Mouse (Mus musculus): ENCODE data around the gene Ethe1. TPM values are rescaled to one million over a fixed set of nuclear protein-coding genes. Genes with fewer than 3 reads are reported as not detected.

The Ethe1 gene
- total and polyA plus RNA-seq, 3 experiments: 21.0 to 33.3 TPM; not detected in 1

GRCm38 (mm10) chr7:24571071-24571470 lies 16.3 kb upstream of the Ethe1 start:
- Histone ChIP-seq H3K36me3 (ENCODE audit: control insufficient read depth in 1 of 2, insufficient read depth in 2 of 2, low read length in 2 of 2) (peaks cover 0 to 3% of the 10 kb centered on the region in 2 experiments; a peak in 1 of 4 replicates), H3K4me3 (ENCODE audit: control insufficient read depth in 1 of 2, insufficient read depth in 1 of 2, low read depth in 2 of 2, low read length in 2 of 2) (no peak overlapping the region), H3K9ac (ENCODE audit: control insufficient read depth, low read depth, low read length, poor library complexity, severe bottlenecking) (no peak overlapping the region), H3K4me1 (ENCODE audit: control insufficient read depth in 1 of 2, insufficient read depth in 2 of 2, low read length in 2 of 2) (no peaks in the 10 kb centered on the region), H3K9me3 (replicated peaks; ENCODE audit: insufficient read depth, low read length) (no peaks in the 10 kb centered on the region), H3K79me2 (ENCODE audit: control insufficient read depth, insufficient read depth, low read length, poor library complexity) (no peaks in the 10 kb centered on the region), H3K27me3 (ENCODE audit: control insufficient read depth in 1 of 2, insufficient read depth in 2 of 2, low read length in 2 of 2) (no peaks in the 10 kb centered on the region), H3K27ac (ENCODE audit: control insufficient read depth, low read depth, low read length) (no peak overlapping the region)
- no peak for DNase-seq (ENCODE audit: low read depth, low spot score)
- TF ChIP-seq RAD21 (IDR thresholded peaks at IDR 0.05; ENCODE audit: low read depth, low read length) (no peak), NRF1 (IDR thresholded peaks at IDR 0.05; ENCODE audit: insufficient read depth, low read depth, low read length, poor library complexity, severe bottlenecking) (no peak), E2F4 (IDR thresholded peaks at IDR 0.05; ENCODE audit: borderline replicate concordance, low read depth, low read length) (no peak), ETS1 (IDR thresholded peaks at IDR 0.05; ENCODE audit: low read depth, low read length) (no peak), POLR2A (IDR thresholded peaks at IDR 0.05; ENCODE audit: control insufficient read depth in 1 of 2, insufficient read depth in 1 of 2, low read depth in 1 of 2, low read length in 2 of 2, poor library complexity in 1 of 2) (no peak), USF2 (IDR thresholded peaks at IDR 0.05; ENCODE audit: borderline replicate concordance in 1 of 2, insufficient read depth in 1 of 2, low read depth in 1 of 2, low read length in 2 of 2) (no peak), UBTF (IDR thresholded peaks at IDR 0.05; ENCODE audit: borderline replicate concordance, insufficient read depth, low read depth, low read length) (no peak), NELFE (IDR thresholded peaks at IDR 0.05; ENCODE audit: low read depth, low read length) (no peak), SMC3 (IDR thresholded peaks at IDR 0.05; ENCODE audit: low read depth, low read length) (no peak), TBP (IDR thresholded peaks at IDR 0.05; ENCODE audit: low read depth, low read length) (no peak), ZMIZ1 (IDR thresholded peaks at IDR 0.05; ENCODE audit: low read depth, low read length) (no peak), CHD1 (IDR thresholded peaks at IDR 0.05; ENCODE audit: low read depth, low read length) (no peak)

- Histone ChIP-seq H3K27ac (ENCODE audit: control insufficient read depth, low read depth, low read length) (no peak overlapping the region), H3K9ac (ENCODE audit: control insufficient read depth, low read depth, low read length, poor library complexity, severe bottlenecking) (no peak overlapping the region), H3K79me2 (ENCODE audit: control insufficient read depth, insufficient read depth, low read length, poor library complexity) (no peaks in the 10 kb centered on the region), H3K36me3 (ENCODE audit: control insufficient read depth in 1 of 2, insufficient read depth in 2 of 2, low read length in 2 of 2) (no peaks in the 10 kb centered on the region), H3K27me3 (ENCODE audit: control insufficient read depth in 1 of 2, insufficient read depth in 2 of 2, low read length in 2 of 2) (no peaks in the 10 kb centered on the region), H3K9me3 (replicated peaks; ENCODE audit: insufficient read depth, low read length) (no peaks in the 10 kb centered on the region), H3K4me1 (ENCODE audit: control insufficient read depth in 1 of 2, insufficient read depth in 2 of 2, low read length in 2 of 2) (no peaks in the 10 kb centered on the region), H3K4me3 (ENCODE audit: control insufficient read depth in 1 of 2, insufficient read depth in 1 of 2, low read depth in 2 of 2, low read length in 2 of 2) (no peak overlapping the region)
- TF ChIP-seq RAD21 (IDR thresholded peaks at IDR 0.05; ENCODE audit: low read depth, low read length): peak; percentile 47
- peak; percentile 47 for TF ChIP-seq SMC3 (IDR thresholded peaks at IDR 0.05; ENCODE audit: low read depth, low read length)
- peak; percentile 37 to 69 (median 63); a peak in 5 of 6 replicates for TF ChIP-seq CTCF (IDR thresholded peaks at IDR 0.05 in 2 of 3, conservative IDR thresholded peaks at IDR 0.05 in 1 of 3; ENCODE audit: control insufficient read depth in 1 of 3, insufficient read depth in 1 of 3, low read depth in 2 of 3, low read length in 3 of 3, poor library complexity in 1 of 3, severe bottlenecking in 1 of 3)
- TF ChIP-seq ZMIZ1 (IDR thresholded peaks at IDR 0.05; ENCODE audit: low read depth, low read length): no peak
- DNase-seq (ENCODE audit: low read depth, low spot score): peak; percentile 57
Observed at GRCm38 (mm10) chr7:24572455-24572854, 14.9 kb upstream of the Ethe1 start.

- no peak overlapping the region for H3K9ac ChIP-seq (ENCODE audit: control insufficient read depth, low read depth, low read length, poor library complexity, severe bottlenecking)
- H3K27ac ChIP-seq (ENCODE audit: control insufficient read depth, low read depth, low read length): no peak overlapping the region
- H3K4me3 ChIP-seq (ENCODE audit: control insufficient read depth in 1 of 2, insufficient read depth in 1 of 2, low read depth in 2 of 2, low read length in 2 of 2): no peak overlapping the region
- H3K9me3 ChIP-seq (replicated peaks; ENCODE audit: insufficient read depth, low read length): no peaks in the 10 kb centered on the region
- no peaks in the 10 kb centered on the region for H3K27me3 ChIP-seq (ENCODE audit: control insufficient read depth in 1 of 2, insufficient read depth in 2 of 2, low read length in 2 of 2)
- H3K79me2 ChIP-seq (ENCODE audit: control insufficient read depth, insufficient read depth, low read length, poor library complexity): no peaks in the 10 kb centered on the region; the same call in 1 of the 2 replicates
- no peaks in the 10 kb centered on the region for H3K4me1 ChIP-seq (ENCODE audit: control insufficient read depth in 1 of 2, insufficient read depth in 2 of 2, low read length in 2 of 2)
- H3K36me3 ChIP-seq (ENCODE audit: control insufficient read depth in 1 of 2, insufficient read depth in 2 of 2, low read length in 2 of 2): no peaks in the 10 kb centered on the region
- DNase-seq (ENCODE audit: low read depth, low spot score): no peak
- TF ChIP-seq CHD2 (IDR thresholded peaks at IDR 0.05; ENCODE audit: low read length): no peak
- no peak for TF ChIP-seq SMC3 (IDR thresholded peaks at IDR 0.05; ENCODE audit: low read depth, low read length)
- TF ChIP-seq ZMIZ1 (IDR thresholded peaks at IDR 0.05; ENCODE audit: low read depth, low read length): no peak
- 0 out of 2 replicates have a peak, but pooled peaks have one; percentile 20 for TF ChIP-seq POLR2AphosphoS2 (IDR thresholded peaks at IDR 0.05; ENCODE audit: low read length)
Observed at GRCm38 (mm10) chr7:24574224-24574796, 13.0 kb upstream of the Ethe1 start.

All from MEL (cell line).